Mouse (Mus musculus) brain, embryonic 18.5 days (tissue): ENCODE measurements around the gene Slirp.

Experiments
- DNase-seq: peaks from one replicate; pipeline ENCODE4 v3.0.0-alpha.2; 2012; ENCODE audit warnings: low read depth, low spot score

Gene Slirp

GRCm38 (mm10) chr12:87443700-87444122 lies at the start of gene Slirp, which contains the start of gene Alkbh1:
Gene Slirp, plus strand, starts transcription at chr12:87443896.
Gene Alkbh1, minus strand, starts transcription at chr12:87444017.
- peak; percentile 86 for DNase-seq

GRCm38 (mm10) chr12:87394316-87394715 lies 49.4 kb upstream of the Slirp start:
- no peak for DNase-seq

- DNase-seq: no peak
Observed at GRCm38 (mm10) chr12:87397126-87397525, 46.6 kb upstream of the Slirp start.

GRCm38 (mm10) chr12:87397811-87398417 lies 45.8 kb upstream of the Slirp start:
- DNase-seq: no peak

GRCm38 (mm10) chr12:87399119-87399819 lies 44.4 kb upstream of the Slirp start:
- no peak for DNase-seq

GRCm38 (mm10) chr12:87401883-87402282 lies 41.8 kb upstream of the Slirp start:
- no peak for DNase-seq

- no peak for DNase-seq
Observed at GRCm38 (mm10) chr12:87405165-87405564, 38.5 kb upstream of the Slirp start.

GRCm38 (mm10) chr12:87405721-87406120 lies 38.0 kb upstream of the Slirp start:
- DNase-seq: no peak

- no peak for DNase-seq
Observed at GRCm38 (mm10) chr12:87407869-87408605, 35.7 kb upstream of the Slirp start.

GRCm38 (mm10) chr12:87409123-87409522 lies 34.6 kb upstream of the Slirp start:
- no peak for DNase-seq

- no peak for DNase-seq
Observed at GRCm38 (mm10) chr12:87410999-87411398, 32.7 kb upstream of the Slirp start.

GRCm38 (mm10) chr12:87413179-87413790 lies 30.4 kb upstream of the Slirp start:
- DNase-seq: no peak

- DNase-seq: no peak
Observed at GRCm38 (mm10) chr12:87415358-87415757, 28.3 kb upstream of the Slirp start.

GRCm38 (mm10) chr12:87416690-87417089 lies 27.0 kb upstream of the Slirp start:
- no peak for DNase-seq

- peak; percentile 46 for DNase-seq
Observed at GRCm38 (mm10) chr12:87418921-87419320, 24.8 kb upstream of the Slirp start.

- no peak for DNase-seq
Observed at GRCm38 (mm10) chr12:87419974-87420485, 23.7 kb upstream of the Slirp start.

GRCm38 (mm10) chr12:87421708-87422507 lies 21.8 kb upstream of the Slirp start:
- no peak for DNase-seq

GRCm38 (mm10) chr12:87423700-87424099 lies 20.0 kb upstream of the Slirp start:
- no peak for DNase-seq

- DNase-seq: no peak
Observed at GRCm38 (mm10) chr12:87424516-87424915, 19.2 kb upstream of the Slirp start.

GRCm38 (mm10) chr12:87426354-87427031 lies 17.2 kb upstream of the Slirp start:
- DNase-seq: no peak
